12 mouse cellular contexts compared by ENCODE assay signal in genomic region chr15:31226464-31226863, GRCm38 (mm10). TPM values are rescaled to one million over a fixed set of nuclear protein-coding genes. Genes with fewer than 3 reads are reported as not detected.
DNase-seq lines count a peak whose midpoint lies in the region; ATAC-seq and TF ChIP-seq lines count a peak whose summit lies in the region.
"Had no signal": no experiment of that assay in that cellular context is flagged by ENCODE, and none has a peak within 500 bp of the region (broad histone marks: within the 10 kb centered on the region; RNA-seq: fewer than 3 reads in every experiment).

No protein-coding gene starts in this region.

- H3K9me3 ChIP-seq in lung, embryonic 14.5 days (ENCODE audit: low read depth, low read length): no peaks in the 10 kb centered on the region
- no peaks in the 10 kb centered on the region for H3K9me3 ChIP-seq in intestine, embryonic 15.5 days
- no peaks in the 10 kb centered on the region for H3K9me3 ChIP-seq in stomach, embryonic 15.5 days
- no peaks in the 10 kb centered on the region for H3K9me3 ChIP-seq in midbrain, embryonic 16.5 days (replicated peaks; ENCODE audit: control insufficient read depth, low read length, poor library complexity, severe bottlenecking)
- H3K9me3 ChIP-seq: forebrain, embryonic 12.5 days; heart, embryonic 13.5 days had no signal

- H3K4me1 ChIP-seq in lung, embryonic 14.5 days (ENCODE audit: insufficient read depth): no peaks in the 10 kb centered on the region
- peaks cover 11% of the 10 kb centered on the region for H3K4me1 ChIP-seq in intestine, embryonic 15.5 days (replicated peaks)
- peaks cover 8% of the 10 kb centered on the region; the same call in 1 of the 2 replicates for H3K4me1 ChIP-seq in stomach, embryonic 15.5 days
- H3K4me1 ChIP-seq in midbrain, embryonic 16.5 days (ENCODE audit: control insufficient read depth, insufficient read depth, low read length): peaks cover 12% of the 10 kb centered on the region

- no peak overlapping the region for H3K4me3 ChIP-seq in lung, embryonic 14.5 days (ENCODE audit: low read depth, low read length)
- no peak overlapping the region for H3K4me3 ChIP-seq in intestine, embryonic 15.5 days (replicated peaks)
- no peak overlapping the region; the same call in 1 of the 2 replicates for H3K4me3 ChIP-seq in stomach, embryonic 15.5 days (replicated peaks)
- no peak overlapping the region for H3K4me3 ChIP-seq in midbrain, embryonic 16.5 days (ENCODE audit: low read depth, low read length)
- H3K4me3 ChIP-seq: forebrain, embryonic 12.5 days had no signal

- no peak for ATAC-seq in CD4-positive, CD25-positive, alpha-beta regulatory T cell, adult 4 months
- ATAC-seq in lung, embryonic 14.5 days (ENCODE audit: insufficient read depth): no peak
- ATAC-seq in intestine, embryonic 15.5 days: peak; percentile 7; the same call in 1 of the 2 replicates
- ATAC-seq in stomach, embryonic 15.5 days (ENCODE audit: insufficient read depth, low FRiP score, low read depth): no peak
- ATAC-seq in midbrain, embryonic 16.5 days: no peak

- no peak overlapping the region for H3K27ac ChIP-seq in lung, embryonic 14.5 days (ENCODE audit: low read depth)
- no peak overlapping the region for H3K27ac ChIP-seq in intestine, embryonic 15.5 days
- H3K27ac ChIP-seq in stomach, embryonic 15.5 days: no peak overlapping the region
- no peak overlapping the region for H3K27ac ChIP-seq in midbrain, embryonic 16.5 days (ENCODE audit: low read length)
- H3K27ac ChIP-seq: forebrain, embryonic 12.5 days; heart, embryonic 13.5 days had no signal

- peaks cover 6% of the 10 kb centered on the region; the same call in 1 of the 2 replicates for H3K36me3 ChIP-seq in lung, embryonic 14.5 days (ENCODE audit: insufficient read depth)
- H3K36me3 ChIP-seq in intestine, embryonic 15.5 days: no peaks in the 10 kb centered on the region
- no peaks in the 10 kb centered on the region for H3K36me3 ChIP-seq in stomach, embryonic 15.5 days
- H3K36me3 ChIP-seq in midbrain, embryonic 16.5 days (ENCODE audit: control insufficient read depth, insufficient read depth, low read length): no peaks in the 10 kb centered on the region
- H3K36me3 ChIP-seq: forebrain, embryonic 12.5 days had no signal

- H3K4me2 ChIP-seq in lung, embryonic 14.5 days: peak overlapping the region; percentile 75; the same call in 1 of the 2 replicates
- 0 out of 2 replicates have a peak overlapping the region, but pooled peaks have one; percentile 3 for H3K4me2 ChIP-seq in intestine, embryonic 15.5 days (replicated peaks)
- H3K4me2 ChIP-seq in stomach, embryonic 15.5 days: peak overlapping the region; percentile 77; the same call in 1 of the 2 replicates
- no peak overlapping the region for H3K4me2 ChIP-seq in midbrain, embryonic 16.5 days (ENCODE audit: low read length)
- H3K4me2 ChIP-seq: forebrain, embryonic 12.5 days had no signal

- H3K9ac ChIP-seq in lung, embryonic 14.5 days: no peak overlapping the region
- no peak overlapping the region for H3K9ac ChIP-seq in intestine, embryonic 15.5 days
- no peak overlapping the region for H3K9ac ChIP-seq in stomach, embryonic 15.5 days
- no peak overlapping the region for H3K9ac ChIP-seq in midbrain, embryonic 16.5 days (ENCODE audit: low read depth, low read length)
- H3K9ac ChIP-seq: forebrain, embryonic 12.5 days; heart, embryonic 13.5 days had no signal

- TF ChIP-seq CTCF in lung, embryonic 14.5 days (IDR thresholded peaks at IDR 0.05; ENCODE audit: low read depth): peak; percentile 23; the same call in 1 of the 2 replicates

- no peaks in the 10 kb centered on the region for H3K27me3 ChIP-seq in lung, embryonic 14.5 days (ENCODE audit: insufficient read depth, low read length)
- no peaks in the 10 kb centered on the region for H3K27me3 ChIP-seq in intestine, embryonic 15.5 days (replicated peaks)
- H3K27me3 ChIP-seq in stomach, embryonic 15.5 days (replicated peaks): no peaks in the 10 kb centered on the region
- H3K27me3 ChIP-seq in midbrain, embryonic 16.5 days (ENCODE audit: control insufficient read depth, insufficient read depth, low read depth, low read length): no peaks in the 10 kb centered on the region
- H3K27me3 ChIP-seq: forebrain, embryonic 12.5 days; heart, embryonic 13.5 days had no signal

- DNase-seq in CD4-positive, CD25-positive, alpha-beta regulatory T cell, adult 2 months (ENCODE audit: low read depth, low spot score): peak; percentile 33
- DNase-seq in lung, embryonic 14.5 days: no peak
- no peak for DNase-seq in lung, postnatal 4 days
- no peak for DNase-seq in neural tube, embryonic 10.5 days (ENCODE audit: extremely low spot score, low spot score)
- DNase-seq: cerebellum, postnatal 36 days; right cerebral cortex, postnatal 14 days had no signal

- WGBS in lung, embryonic 14.5 days: 62% methylated on average over 6 of the region's 6 CpGs
- WGBS in intestine, embryonic 15.5 days: 55% methylated on average over 6 of the region's 6 CpGs
- WGBS in stomach, embryonic 15.5 days: 61% methylated on average over 6 of the region's 6 CpGs
- WGBS in midbrain, embryonic 16.5 days: 79% methylated on average over 6 of the region's 6 CpGs

RNA-seq across cellular contexts. Expression of gene Dap, which starts 2.4 kb away (rescaled TPM):
- 10 to 100 TPM; 61.6 to 81.6 TPM for polyA plus RNA-seq in CD4-positive, CD25-positive, alpha-beta regulatory T cell, adult 4 months (2017; shearing (Covaris generic))
- polyA plus RNA-seq in lung, embryonic 14.5 days (2014; fragmentation: Nextera tagmentation; extraction: Ambion mirVana): 97.1 and 99.2 TPM in 2 replicates
- polyA plus RNA-seq in intestine, embryonic 15.5 days (2015; fragmentation: Nextera tagmentation; extraction: Ambion mirVana): 89.0 and 93.3 TPM in 2 replicates
- polyA plus RNA-seq in stomach, embryonic 15.5 days (2015; fragmentation: Nextera tagmentation; extraction: Ambion mirVana): 112 and 130 TPM in 2 replicates
- 21.5 and 21.9 TPM in 2 replicates for polyA plus RNA-seq in midbrain, embryonic 16.5 days (2015; fragmentation: Nextera tagmentation; extraction: Ambion mirVana)
